Mouse (Mus musculus) embryonic facial prominence, embryonic 10.5 days (tissue): ENCODE data around the gene Hist2h2aa1. TPM values are rescaled to one million over a fixed set of nuclear protein-coding genes. Genes with fewer than 3 reads are reported as not detected.
"Not testable (repeated sequence)": the region's sequence is repeated elsewhere in the genome, so short reads cannot be mapped to it uniquely, and the experiment has no call there.

Source experiments
- DNase-seq: peaks from one replicate; pipeline ENCODE4 v3.0.0-alpha.2; 2017; ENCODE audit warnings: low spot score
- H3K27ac ChIP-seq: fragments of 300-500 bp; sonication (generic); replicated peaks from 2 replicates; pipeline ENCODE4 v1.5.1; 2016; ENCODE audit warnings: mild to moderate bottlenecking
- H3K27me3 ChIP-seq: fragments of 300-500 bp; sonication (generic); replicated peaks from 2 replicates; pipeline ENCODE4 v1.6.1; 2016; ENCODE audit warnings: low read depth, mild to moderate bottlenecking; ENCODE audit not compliant: poor library complexity, severe bottlenecking
- H3K36me3 ChIP-seq: fragments of 300-500 bp; sonication (generic); replicated peaks from 2 replicates; pipeline ENCODE4 v1.6.1; 2016; ENCODE audit warnings: mild to moderate bottlenecking, moderate library complexity
- H3K4me1 ChIP-seq: fragments of 300-500 bp; sonication (generic); 2 replicates; pipeline ENCODE4 v1.6.1; 2016
- H3K4me3 ChIP-seq: fragments of 300-500 bp; sonication (generic); 2 replicates; pipeline ENCODE4 v1.5.1; 2016; ENCODE audit warnings: mild to moderate bottlenecking, moderate library complexity
- H3K9me3 ChIP-seq: fragments of 300-500 bp; sonication (generic); 2 replicates; pipeline ENCODE4 v1.6.1; 2016; ENCODE audit warnings: mild to moderate bottlenecking
- WGBS: fragments of 180-500 bp; shearing (Covaris S2); methylation state at CpG from one replicate; pipeline ENCODE4 v1.1.7; 2016; 5-methylcytosine and 5-hydroxymethylcytosine counted together
- microRNA-seq: library from miRNA; unstranded; fragments of <30 nt; microRNA quantifications from one replicate; pipeline ENCODE4, GENCODE M21; 2017
- polyA plus RNA-seq: library from polyadenylated mRNA; unstranded; fragments of >200 nt; fragmentation: Nextera tagmentation; extraction: Ambion mirVana; gene quantifications from 2 replicates; pipeline ENCODE4 v1.2.1, GENCODE M21; 2016

Hist2h2aa1 gene
- polyA plus RNA-seq, 1 experiment from 2014 or later, result 8.6 TPM

DNA sequence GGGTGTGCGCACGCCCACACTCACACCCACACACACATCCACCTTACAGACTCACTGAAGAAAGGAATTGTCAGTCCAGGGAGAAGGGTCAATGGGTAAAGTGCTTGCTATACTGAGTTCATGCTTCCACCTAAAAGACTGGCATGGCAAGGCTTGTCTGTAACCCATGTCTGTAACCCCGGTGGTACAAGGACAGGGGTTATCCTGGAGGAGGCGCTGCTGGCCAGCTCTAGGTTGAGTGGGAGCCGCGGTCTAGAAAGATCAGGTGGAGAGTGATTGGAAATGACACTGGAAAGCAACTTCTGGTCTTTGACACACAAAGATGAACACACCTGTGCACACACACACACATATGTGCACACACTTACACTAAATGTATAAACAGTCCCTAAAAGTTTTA lies 35.4 kb downstream of the Hist2h2aa1 start:
- WGBS, result 48% methylated on average over 6 of the region's 6 CpGs
- peaks cover 31% of the 10 kb centered on the region for H3K4me1 ChIP-seq
- peaks cover 53% of the 10 kb centered on the region for H3K27me3 ChIP-seq
- H3K9me3 ChIP-seq, result no peaks in the 10 kb centered on the region
- H3K36me3 ChIP-seq, result no peaks in the 10 kb centered on the region
- H3K4me3 ChIP-seq, result no peak overlapping the region
- H3K27ac ChIP-seq, result no peak overlapping the region
- no peak for DNase-seq

DNA sequence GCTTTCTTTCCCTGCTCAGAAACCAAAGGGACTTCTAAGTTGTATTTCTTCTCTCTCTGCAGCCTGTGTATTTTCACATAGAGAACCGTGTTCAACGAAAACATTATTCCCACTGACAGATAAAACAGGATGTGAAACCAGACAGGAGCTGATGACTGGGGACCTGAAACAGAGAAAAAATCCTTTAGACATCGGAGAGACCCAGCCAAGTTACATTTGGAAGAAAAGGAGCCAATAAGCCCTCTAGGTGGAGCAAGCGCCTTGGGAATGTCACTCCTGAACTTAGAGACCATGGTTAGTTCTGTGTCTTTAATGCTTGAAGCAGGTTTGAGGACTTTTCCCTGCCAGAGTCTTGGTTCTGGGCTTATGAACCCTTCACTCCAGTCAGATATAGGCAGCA lies 39.2 kb downstream of the Hist2h2aa1 start:
- peak; percentile 53 for DNase-seq
- Histone ChIP-seq H3K4me3 (0 out of 2 replicates have a peak overlapping the region, but pooled peaks have one; percentile 19), H3K27me3 (peaks cover 55% of the 10 kb centered on the region), H3K4me1 (peaks cover 17% of the 10 kb centered on the region), H3K36me3 (no peaks in the 10 kb centered on the region), H3K27ac (no peak overlapping the region), H3K9me3 (no peaks in the 10 kb centered on the region)
- 15% methylated on average over 4 of the region's 4 CpGs for WGBS

DNA sequence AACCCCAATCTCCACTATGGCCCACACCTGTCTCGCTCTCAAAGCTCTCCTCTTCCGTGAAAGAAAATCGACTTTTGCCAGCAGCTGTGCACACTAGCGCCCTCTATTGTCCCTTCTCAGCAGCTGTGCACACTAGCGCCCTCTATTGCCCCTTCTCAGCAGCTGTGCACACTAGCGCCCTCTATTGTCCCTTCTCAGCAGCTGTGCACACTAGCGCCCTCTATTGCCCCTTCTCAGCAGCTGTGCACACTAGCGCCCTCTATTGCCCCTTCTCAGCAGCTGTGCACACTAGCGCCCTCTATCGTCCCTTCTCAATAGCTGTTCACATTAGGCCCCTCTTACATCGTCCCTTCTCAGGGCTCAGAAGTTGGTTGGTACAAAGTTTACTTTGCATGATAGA lies 42.0 kb downstream of the Hist2h2aa1 start:
- Histone ChIP-seq H3K4me1 (peaks cover 17% of the 10 kb centered on the region), H3K27me3 (peaks cover 37% of the 10 kb centered on the region)
- not testable (repeated sequence) for H3K27ac ChIP-seq, H3K36me3 ChIP-seq, DNase-seq, H3K9me3 ChIP-seq, H3K4me3 ChIP-seq
- 88% methylated on average over 11 of the region's 11 CpGs for WGBS

DNA sequence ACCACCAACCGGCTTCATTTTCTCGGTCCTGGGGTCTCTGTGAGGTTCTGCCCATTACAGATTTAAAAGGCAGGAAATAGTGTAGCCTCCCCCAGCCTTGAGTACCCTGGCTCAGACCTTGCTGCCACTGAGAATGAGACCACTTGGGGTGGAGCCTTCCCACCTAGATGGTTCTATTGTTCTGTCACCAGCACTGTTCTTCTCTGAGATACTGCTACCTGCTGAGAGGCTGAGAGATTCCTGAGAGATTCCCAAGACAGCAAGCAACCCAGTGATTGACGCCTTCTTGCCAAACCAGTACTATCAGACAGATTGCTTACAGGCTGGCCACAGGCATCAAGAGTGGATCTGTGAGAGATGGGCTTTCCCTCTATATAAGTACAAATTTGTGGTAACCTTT lies 43.9 kb downstream of the Hist2h2aa1 start:
- WGBS, result 74% methylated on average over 3 of the region's 3 CpGs
- Histone ChIP-seq H3K36me3 (no peaks in the 10 kb centered on the region), H3K27ac (no peak overlapping the region), H3K9me3 (no peaks in the 10 kb centered on the region), H3K4me1 (peaks cover 13% of the 10 kb centered on the region), H3K4me3 (no peak overlapping the region), H3K27me3 (peaks cover 19% of the 10 kb centered on the region)
- no peak for DNase-seq

DNA sequence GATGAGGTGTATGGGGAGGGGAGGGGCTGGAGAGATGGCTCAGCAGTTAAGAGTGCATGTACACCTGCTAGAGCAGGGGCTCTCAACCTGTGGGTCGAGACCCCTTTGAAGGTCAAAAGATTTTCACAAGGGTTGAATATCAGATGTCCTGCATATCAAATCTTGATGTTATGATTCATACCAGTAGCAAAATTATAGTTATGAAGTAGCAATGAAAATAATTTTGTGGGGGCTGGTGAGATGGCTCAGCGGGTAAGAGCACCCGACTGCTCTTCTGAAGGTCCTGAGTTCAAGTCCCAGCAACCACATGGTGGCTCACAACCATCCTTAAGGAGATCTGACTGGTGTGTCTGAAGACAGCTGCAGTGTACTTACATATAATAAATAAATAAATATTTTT lies 45.4 kb downstream of the Hist2h2aa1 start:
- not testable (repeated sequence) for H3K4me1 ChIP-seq, H3K27ac ChIP-seq, H3K4me3 ChIP-seq, H3K27me3 ChIP-seq, DNase-seq, H3K36me3 ChIP-seq, H3K9me3 ChIP-seq
- 90% methylated on average over 3 of the region's 3 CpGs for WGBS

DNA sequence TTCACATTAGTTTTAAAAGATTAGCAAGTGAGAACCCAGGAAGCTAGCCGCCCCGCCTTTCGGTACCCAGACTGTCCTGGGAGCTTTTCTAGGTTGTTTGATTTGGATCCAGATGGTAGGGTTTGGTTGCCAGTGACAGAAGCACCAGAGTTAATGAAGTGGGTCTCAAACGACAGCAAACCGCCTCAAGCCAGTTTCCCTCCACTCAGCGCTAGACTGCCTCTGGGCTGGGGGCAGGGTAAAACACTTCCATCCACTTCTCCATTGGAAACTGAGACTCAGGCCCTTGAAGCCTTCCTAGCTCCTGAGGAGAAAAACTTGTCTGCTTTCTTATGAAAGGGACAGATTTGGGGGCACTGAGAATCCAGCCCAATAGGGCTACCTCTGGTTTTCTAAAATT lies 47.3 kb downstream of the Hist2h2aa1 start:
- H3K27ac ChIP-seq, result no peak overlapping the region
- WGBS, result 50% methylated on average over 6 of the region's 6 CpGs
- H3K9me3 ChIP-seq, result no peaks in the 10 kb centered on the region
- H3K36me3 ChIP-seq, result no peaks in the 10 kb centered on the region
- H3K4me3 ChIP-seq, result no peak overlapping the region
- no peak for DNase-seq
- H3K4me1 ChIP-seq, result 0 out of 2 replicates have a peak, but pooled peaks cover 6% of the 10 kb centered on the region
- no peaks in the 10 kb centered on the region; the same call in 1 of the 2 replicates for H3K27me3 ChIP-seq

DNA sequence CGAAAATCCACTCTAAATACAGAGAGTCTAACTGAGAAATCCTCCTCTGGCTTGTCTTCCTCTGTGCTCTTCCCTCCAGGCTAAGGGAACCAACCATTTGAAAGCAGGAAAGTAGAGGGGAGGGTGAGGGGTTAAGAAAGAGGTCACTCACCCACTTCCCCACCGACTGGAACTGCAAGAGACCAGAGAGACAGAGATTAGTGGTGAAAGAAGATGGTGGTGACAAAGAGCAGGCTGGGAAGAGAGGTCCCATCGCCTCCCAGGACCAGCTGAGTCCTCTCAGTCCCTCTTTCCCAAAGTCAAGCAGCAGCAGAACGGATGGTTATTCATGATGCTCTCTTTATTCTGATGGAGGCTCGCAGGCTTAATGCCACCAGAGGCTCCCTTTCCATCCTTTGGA lies 48.1 kb downstream of the Hist2h2aa1 start:
- H3K27me3 ChIP-seq, result no peaks in the 10 kb centered on the region; the same call in 1 of the 2 replicates
- H3K4me1 ChIP-seq, result 0 out of 2 replicates have a peak, but pooled peaks cover 6% of the 10 kb centered on the region
- no peaks in the 10 kb centered on the region for H3K36me3 ChIP-seq
- 47% methylated on average over 5 of the region's 5 CpGs for WGBS
- H3K27ac ChIP-seq, result no peak overlapping the region
- H3K4me3 ChIP-seq, result no peak overlapping the region
- no peak for DNase-seq
- no peaks in the 10 kb centered on the region for H3K9me3 ChIP-seq

DNA sequence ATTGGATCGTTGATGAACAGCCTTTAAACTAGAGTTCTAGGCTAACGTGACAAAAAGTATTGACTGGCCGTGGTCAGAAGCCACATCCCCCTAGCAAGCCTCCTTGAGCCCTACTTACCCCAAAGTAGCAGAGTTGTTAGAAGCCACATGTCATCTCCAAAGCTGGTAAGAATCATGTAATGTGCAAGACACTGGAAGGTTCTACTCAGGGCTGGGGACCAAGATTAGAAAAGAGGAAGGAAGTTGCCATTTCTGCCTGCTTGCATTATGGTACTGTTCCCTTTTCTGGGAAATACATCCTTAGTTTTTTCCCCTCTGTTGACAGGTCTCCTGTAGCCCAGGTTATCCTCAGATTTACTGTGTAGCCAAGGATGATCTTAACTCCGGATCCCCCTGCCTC lies 48.5 kb downstream of the Hist2h2aa1 start, which contains the start of gene Fcgr1:
Gene Fcgr1 (minus strand): TSS at position 183 of the 400 bp plus-strand sequence.
- WGBS, result 83% methylated on average over 4 of the region's 4 CpGs
- H3K27me3 ChIP-seq, result no peaks in the 10 kb centered on the region; the same call in 1 of the 2 replicates
- no peak within 1 kb of the TSS for H3K4me3 ChIP-seq
- no peak for DNase-seq
- no peaks in the 10 kb centered on the region for H3K36me3 ChIP-seq
- H3K4me1 ChIP-seq, result 0 out of 2 replicates have a peak, but pooled peaks cover 6% of the 10 kb centered on the region
- H3K9me3 ChIP-seq, result no peaks in the 10 kb centered on the region
- H3K27ac ChIP-seq, result no peak within 1 kb of the TSS

Small RNAs within 50 kb of the gene (microRNA-seq; reads per million reads assigned to microRNA genes)
- 1.2 reads per million for gene Gm44492
- gene Gm47311, result not detected
- not detected for gene Gm47313

Other genes with a start within 250 kb of the Hist2h2aa1 start
- gene Plekho1, start 249.5 kb upstream of the Hist2h2aa1 start, polyA plus RNA-seq, result 73.2 and 78.5 TPM in 2 replicates
- gene Vps45, start 187.0 kb upstream of the Hist2h2aa1 start, polyA plus RNA-seq, result 22.4 and 26.5 TPM in 2 replicates
- 20.8 and 21.7 TPM in 2 replicates for gene Otud7b, start 141.0 kb upstream of the Hist2h2aa1 start, polyA plus RNA-seq
- 8.0 and 12.5 TPM in 2 replicates for gene Mtmr11, start 83.5 kb upstream of the Hist2h2aa1 start, polyA plus RNA-seq
- 299 and 302 TPM in 2 replicates for gene Sf3b4, start 73.2 kb upstream of the Hist2h2aa1 start, polyA plus RNA-seq
- gene Sv2a, start 64.3 kb upstream of the Hist2h2aa1 start, polyA plus RNA-seq, result 3.0 and 3.9 TPM in 2 replicates
- 76.4 and 80.4 TPM in 2 replicates for gene Bola1, start 25.8 kb upstream of the Hist2h2aa1 start, polyA plus RNA-seq
- 0.92 and 1.4 TPM in 2 replicates for gene Hist2h2ab, start 25.6 kb upstream of the Hist2h2aa1 start, polyA plus RNA-seq
- 11.7 and 12.5 TPM in 2 replicates for gene Hist2h2ac, start 24.6 kb upstream of the Hist2h2aa1 start, polyA plus RNA-seq
- 6.4 and 7.8 TPM in 2 replicates for gene Hist2h2be, start 24.4 kb upstream of the Hist2h2aa1 start, polyA plus RNA-seq
- gene Hist2h3c2, start 6.4 kb upstream of the Hist2h2aa1 start, polyA plus RNA-seq, result 4.9 and 6.6 TPM in 2 replicates
- 26.6 and 32.1 TPM in 2 replicates for gene Hist2h2aa2, start 5.2 kb upstream of the Hist2h2aa1 start, polyA plus RNA-seq
- gene Hist2h3c1, start 1.2 kb downstream of the Hist2h2aa1 start, polyA plus RNA-seq, result 0.52 and 0.81 TPM in 2 replicates
- 12.8 TPM in 2 replicates for gene Hist2h4, start 17.8 kb downstream of the Hist2h2aa1 start, polyA plus RNA-seq
- 44.4 and 48.2 TPM in 2 replicates for gene Hist2h3b, start 23.2 kb downstream of the Hist2h2aa1 start, polyA plus RNA-seq
- gene Hist2h2bb, start 24.3 kb downstream of the Hist2h2aa1 start, polyA plus RNA-seq, result 5.8 and 11.3 TPM in 2 replicates
- 1.0 and 1.3 TPM in 2 replicates for gene Fcgr1, start 48.5 kb downstream of the Hist2h2aa1 start, polyA plus RNA-seq
- not detected in 2 replicates for gene BC107364, start 206.8 kb downstream of the Hist2h2aa1 start, polyA plus RNA-seq